Mouse (Mus musculus): ENCODE measurements at regions not wholly inside any gene's neighbourhood (a gene's known extent, or its start where the extent isn't known, plus 50 kb on each side); places are given as distances from the start of the nearest gene placed in this dataset.
A peak's percentile ranks its signal among the peaks of the same experiment; 100 is the strongest.

GRCm38 (mm10) chr4:71279710-71280109 is 478.1 kb downstream of the Gm11232 start:
- no peak for DNase-seq (ENCODE audit: low spot score in 2 of 2)
- intact Hi-C loops (cut with DNase I) = no loop called here

DNA sequence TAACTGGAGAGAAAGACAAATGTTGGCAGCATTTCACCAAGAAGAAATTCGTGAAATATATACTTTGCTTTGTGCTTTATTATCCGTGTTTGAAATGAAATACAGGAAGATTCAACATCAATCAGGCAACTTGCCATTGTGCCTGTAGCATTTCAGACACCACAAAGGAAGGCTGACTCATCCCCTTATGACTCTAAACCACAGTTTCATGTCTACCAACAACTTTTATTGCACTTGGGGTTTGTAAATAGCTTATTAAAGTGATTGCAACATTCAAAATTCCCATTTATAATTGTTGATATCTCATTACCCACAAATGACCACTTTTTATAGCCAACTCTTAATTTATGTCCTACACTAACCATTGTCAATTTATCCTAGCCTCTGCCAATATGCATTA is 497.9 kb downstream of the Gm11232 start:
- no peak for DNase-seq (ENCODE audit: low spot score in 2 of 2)
- intact Hi-C loops (cut with DNase I) = no loop called here

- DNase-seq (ENCODE audit: low spot score in 2 of 2) = peak; percentile 0 to 2
- intact Hi-C loops (cut with DNase I) = no loop called here
These were observed 527.3 kb downstream of the Gm11232 start for GRCm38 (mm10) chr4:71230497-71230872.

DNA sequence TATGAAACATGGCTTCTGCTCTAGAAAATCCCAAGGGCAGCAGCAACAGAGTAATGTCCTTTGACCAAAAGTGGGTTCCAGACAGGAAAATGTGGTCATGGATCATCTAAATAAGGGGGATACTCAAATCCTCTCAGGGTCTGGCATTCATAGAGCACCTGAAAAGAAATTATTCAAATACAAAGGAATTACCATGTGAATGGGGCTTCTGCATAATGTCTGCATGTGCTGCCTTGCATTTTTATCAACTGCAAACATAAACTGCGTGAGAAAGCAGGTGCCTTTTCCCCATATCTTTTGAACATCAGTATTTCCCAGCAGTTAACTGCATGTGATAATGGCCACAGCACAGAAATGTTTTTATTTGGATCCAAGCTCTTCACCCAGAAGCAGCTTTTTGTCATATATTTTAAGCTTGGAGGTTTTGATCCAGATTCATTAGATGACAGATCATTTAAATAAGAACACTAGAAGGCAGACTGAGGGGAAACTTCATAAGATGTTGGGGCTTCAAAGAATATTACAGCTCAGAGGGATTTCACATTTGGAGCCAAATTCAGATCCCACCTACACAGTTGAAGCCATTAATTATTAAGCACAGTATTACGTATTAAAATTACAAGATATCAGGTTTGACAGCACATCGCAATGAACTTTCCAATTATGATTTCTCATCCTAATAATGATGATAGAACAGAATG is 527.8 kb downstream of the Gm11232 start:
- intact Hi-C loops (cut with DNase I) = no loop called here
- no peak for DNase-seq (ENCODE audit: low spot score in 2 of 2)

DNA sequence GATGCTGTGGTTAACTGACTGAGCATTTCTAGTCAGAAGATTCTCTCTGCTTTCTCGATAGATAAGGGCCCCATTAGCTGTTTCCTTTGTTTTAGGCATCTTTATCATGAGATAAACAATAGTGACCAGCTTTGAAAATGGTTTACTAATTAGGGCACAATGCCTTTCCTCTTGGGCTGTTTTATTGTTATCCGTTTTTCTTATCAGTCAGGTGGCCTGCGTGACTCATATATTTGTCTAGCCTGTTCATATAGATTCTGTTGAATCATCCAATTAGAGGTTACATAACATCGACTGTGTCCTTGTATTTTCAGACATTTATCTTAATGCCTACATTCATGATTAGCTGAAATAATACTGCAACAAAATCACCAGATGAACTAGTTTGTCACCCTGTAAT is 531.1 kb downstream of the Gm11232 start:
- no peak for DNase-seq (ENCODE audit: low spot score in 2 of 2)
- intact Hi-C loops (cut with DNase I) = no loop called here

DNA sequence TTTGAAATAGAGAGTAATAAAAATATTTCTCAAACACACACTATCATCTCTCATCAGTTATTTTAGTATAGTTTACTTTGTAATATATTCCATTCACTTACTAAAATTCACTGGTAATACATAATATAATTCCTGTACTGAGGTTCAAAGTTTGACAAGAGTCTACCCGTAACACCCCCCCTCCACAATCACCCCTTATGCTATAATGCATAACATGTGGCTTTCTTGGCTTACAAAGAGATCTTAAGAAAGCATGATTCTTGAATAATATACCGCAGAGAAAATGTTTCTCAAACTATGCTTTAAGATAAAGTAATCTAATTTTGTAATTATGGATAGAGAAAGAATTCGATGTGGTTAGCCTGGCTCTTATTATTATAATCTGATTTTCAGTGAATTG is 539.7 kb downstream of the Gm11232 start:
- no peak for DNase-seq (ENCODE audit: low spot score in 2 of 2)

GRCm38 (mm10) chr4:71187801-71188200 is 570.0 kb downstream of the Gm11232 start:
- DNase-seq (ENCODE audit: low spot score in 2 of 2) = no peak

More for the DNA sequence above, 539.7 kb downstream of the Gm11232 start:
- intact Hi-C loops (cut with DNase I) = no loop called here

DNA sequence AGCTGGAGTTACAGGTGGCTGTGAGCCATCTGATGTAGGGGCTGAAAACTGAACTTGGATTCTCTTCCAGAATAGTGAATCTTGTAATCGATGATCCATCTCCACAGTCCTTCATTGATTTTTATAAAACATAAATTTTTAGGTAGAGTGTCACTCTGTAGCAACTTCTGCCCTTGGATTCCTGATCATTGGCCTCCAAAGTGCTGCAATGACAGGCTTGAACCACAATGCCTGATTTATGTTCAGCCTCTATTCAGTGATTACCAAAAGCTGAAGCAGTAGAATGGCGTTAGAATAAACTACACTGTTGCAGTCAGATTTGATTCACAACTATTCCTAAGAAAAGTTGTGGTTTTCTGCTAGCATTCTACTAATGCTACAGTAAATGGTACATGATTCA is 580.1 kb downstream of the Gm11232 start:
- intact Hi-C loops (cut with DNase I) = no loop called here
- no peak for DNase-seq (ENCODE audit: low spot score in 2 of 2)

More at GRCm38 (mm10) chr4:71187801-71188200, 570.0 kb downstream of the Gm11232 start:
- intact Hi-C loops (cut with DNase I) = no loop called here

DNA sequence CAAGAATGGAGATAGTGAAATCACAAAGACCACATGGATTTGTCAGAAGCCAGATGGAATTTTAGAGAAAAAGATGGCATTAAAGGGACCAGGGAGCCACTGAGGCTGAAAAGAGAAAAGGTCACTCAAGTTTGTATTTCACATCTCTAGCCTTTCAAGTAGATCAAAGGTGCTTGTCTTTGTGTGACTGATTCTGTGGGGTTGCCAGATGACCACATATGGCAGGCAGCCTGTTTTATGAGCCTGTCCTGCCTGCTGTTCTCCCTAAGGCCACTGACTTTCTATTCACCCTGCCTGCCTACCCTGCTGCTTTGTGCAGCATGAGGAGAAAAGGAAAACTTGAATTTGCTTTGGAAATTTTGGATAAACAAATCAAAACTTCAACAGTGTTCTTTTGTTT is 592.0 kb downstream of the Gm11232 start:
- DNase-seq (ENCODE audit: low spot score in 2 of 2) = no peak
- intact Hi-C loops (cut with DNase I) = no loop called here

DNA sequence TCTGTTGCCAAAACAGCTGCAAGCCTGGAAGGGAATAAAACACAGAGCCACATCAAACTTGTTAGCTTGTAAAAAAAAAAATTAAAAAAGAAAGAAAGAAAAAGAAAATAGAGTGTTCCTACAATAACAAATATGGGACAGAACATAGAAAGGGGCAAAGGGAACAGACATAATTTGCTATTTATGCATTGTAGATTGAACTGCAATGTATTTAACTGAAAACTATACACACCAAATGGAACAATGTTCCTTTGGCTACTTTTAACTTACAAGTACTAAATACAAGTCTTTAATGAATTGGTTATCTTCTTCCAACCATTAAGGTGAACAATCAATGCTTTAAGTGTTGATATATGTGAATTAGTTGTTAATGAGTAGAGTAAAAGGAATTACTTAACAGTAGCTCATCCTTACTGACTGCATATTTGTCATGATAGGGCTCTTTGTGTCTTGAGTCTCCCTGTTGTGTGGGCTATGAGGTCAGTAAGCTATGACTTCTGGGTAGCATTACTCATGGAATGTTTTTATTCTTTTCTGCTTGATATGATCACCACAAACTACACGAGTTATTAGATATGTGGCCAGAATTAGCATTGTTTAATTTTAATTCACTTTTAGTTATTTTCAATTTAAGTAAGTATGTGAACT is 597.0 kb upstream of the Megf9 start:
- intact Hi-C loops (cut with DNase I) = no loop called here
- no peak for DNase-seq (ENCODE audit: low spot score in 2 of 2)

DNA sequence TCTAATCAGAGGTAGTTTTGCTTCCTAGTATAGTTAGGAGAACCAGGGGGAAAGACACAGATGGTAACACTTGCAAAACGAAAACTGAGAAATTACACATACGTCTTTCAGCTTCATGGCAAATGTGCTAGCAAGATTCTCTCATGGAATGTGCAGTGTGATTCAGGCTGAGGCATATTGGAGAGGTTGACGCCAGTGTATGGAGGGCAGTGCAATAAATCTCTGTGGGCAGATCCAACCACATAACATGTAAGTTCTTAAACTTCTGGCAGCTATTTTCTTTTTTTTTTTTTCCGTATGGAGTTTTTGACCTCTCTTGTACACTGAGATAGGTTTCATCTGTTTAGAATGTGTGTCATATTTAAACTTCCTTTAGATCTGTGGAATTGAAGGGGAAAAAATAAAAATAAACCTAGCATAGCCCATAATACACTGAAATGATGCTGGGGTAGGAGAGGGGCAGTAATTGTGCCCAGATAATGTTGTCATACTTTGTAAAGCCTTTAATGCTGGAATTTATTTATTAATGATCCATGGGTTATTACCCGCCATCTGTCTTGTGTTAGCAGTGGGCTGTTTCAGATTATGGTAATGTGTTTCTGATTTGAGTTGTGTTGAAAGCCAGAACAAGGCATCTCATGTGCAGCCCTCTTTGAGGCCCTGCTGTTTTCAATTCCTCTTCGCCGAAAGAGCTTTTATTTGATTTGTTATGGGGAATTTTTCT is 596.3 kb upstream of the Megf9 start:
- intact Hi-C loops (cut with DNase I) = no loop called here
- DNase-seq (ENCODE audit: low spot score in 2 of 2) = peak; percentile 2 to 8

DNA sequence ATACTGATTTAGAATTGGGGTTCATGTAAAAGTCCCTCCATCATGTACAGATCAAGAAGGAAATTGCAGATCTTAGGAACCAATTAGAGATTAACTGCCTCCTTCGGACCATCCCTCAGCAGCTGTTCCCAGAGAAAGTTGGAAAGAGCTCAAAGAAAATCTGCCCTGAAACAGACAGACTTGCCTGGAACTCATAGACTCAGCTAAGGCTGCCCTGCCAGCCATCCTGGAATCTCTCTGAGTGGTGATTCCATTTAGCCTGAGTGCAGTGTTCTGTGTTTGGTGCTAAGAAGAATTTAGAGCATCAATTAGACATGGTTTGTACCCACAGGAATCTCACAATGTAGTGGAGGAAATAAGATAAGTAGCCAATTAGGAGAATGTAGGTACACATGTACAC is 594.5 kb upstream of the Megf9 start:
- DNase-seq (ENCODE audit: low spot score in 2 of 2) = no peak
- intact Hi-C loops (cut with DNase I) = no loop called here

Measured in left cerebral cortex, postnatal 14 days (tissue).